Mouse (Mus musculus): ENCODE results near the gene Cmah.

DNA sequence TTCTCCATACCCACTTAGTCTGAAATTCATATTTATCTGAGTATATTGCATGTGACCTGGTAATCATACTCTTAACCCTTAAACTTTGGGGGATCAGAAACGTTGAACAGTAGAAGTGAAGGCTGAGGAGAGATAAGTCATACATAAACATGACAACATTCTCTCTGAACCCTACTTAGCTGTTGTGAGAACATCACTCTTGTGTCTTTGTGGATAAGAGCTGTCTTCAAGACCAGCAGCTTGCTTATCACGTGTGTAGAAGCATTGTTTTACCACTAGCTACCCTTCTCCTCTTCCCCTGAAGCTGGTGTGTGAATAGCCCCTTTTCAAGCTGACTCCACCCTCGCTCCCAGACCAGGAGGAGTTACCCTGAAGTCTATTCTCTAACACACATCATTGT lies 94.8 kb downstream of the Cmah start:
- TF ChIP-seq MEF2A (IDR thresholded peaks at IDR 0.05; ENCODE audit: extremely low read depth, insufficient replicate concordance, low read depth, low read length, poor library complexity, severe bottlenecking) (no peak), TAL1 (IDR thresholded peaks at IDR 0.05; ENCODE audit: low read length) (0 out of 2 replicates have a peak, but pooled peaks have one; percentile 35), EP300 (IDR thresholded peaks at IDR 0.05; ENCODE audit: low read depth in 1 of 2, low read length in 2 of 2) (peak; percentile 47 to 70; a peak in 3 of 4 replicates), CTCF (IDR thresholded peaks at IDR 0.05 in 2 of 3, conservative IDR thresholded peaks at IDR 0.05 in 1 of 3; ENCODE audit: control insufficient read depth in 1 of 3, insufficient read depth in 1 of 3, low read depth in 2 of 3, low read length in 3 of 3, poor library complexity in 1 of 3, severe bottlenecking in 1 of 3) (no peak), CHD2 (IDR thresholded peaks at IDR 0.05; ENCODE audit: low read length) (no peak), JUND (IDR thresholded peaks at IDR 0.05; ENCODE audit: low read depth, low read length) (no peak), RAD21 (IDR thresholded peaks at IDR 0.05; ENCODE audit: low read depth, low read length) (no peak), GATA1 (IDR thresholded peaks at IDR 0.05; ENCODE audit: low read depth, low read length) (peak; percentile 41; the same call in 1 of the 2 replicates), USF1 (IDR thresholded peaks at IDR 0.05; ENCODE audit: low read depth, low read length) (0 out of 2 replicates have a peak, but pooled peaks have one; percentile 20), NELFE (IDR thresholded peaks at IDR 0.05; ENCODE audit: low read depth, low read length) (no peak), POLR2A (IDR thresholded peaks at IDR 0.05; ENCODE audit: control insufficient read depth in 1 of 2, insufficient read depth in 1 of 2, low read depth in 1 of 2, low read length in 2 of 2, poor library complexity in 1 of 2) (no peak), ETS1 (IDR thresholded peaks at IDR 0.05; ENCODE audit: low read depth, low read length) (peak; percentile 17; the same call in 1 of the 2 replicates), ZKSCAN1 (IDR thresholded peaks at IDR 0.05; ENCODE audit: low read depth, low read length) (no peak)
